Mouse (Mus musculus): ENCODE measurements around the gene Rasa3. TPM values are rescaled to one million over a fixed set of nuclear protein-coding genes. Genes with fewer than 3 reads are reported as not detected.
A peak's percentile ranks its signal among the peaks of the same experiment; 100 is the strongest.

The Rasa3 gene
- polyA plus RNA-seq, 1 experiment from 2014 or later, result 26.0 TPM

DNA sequence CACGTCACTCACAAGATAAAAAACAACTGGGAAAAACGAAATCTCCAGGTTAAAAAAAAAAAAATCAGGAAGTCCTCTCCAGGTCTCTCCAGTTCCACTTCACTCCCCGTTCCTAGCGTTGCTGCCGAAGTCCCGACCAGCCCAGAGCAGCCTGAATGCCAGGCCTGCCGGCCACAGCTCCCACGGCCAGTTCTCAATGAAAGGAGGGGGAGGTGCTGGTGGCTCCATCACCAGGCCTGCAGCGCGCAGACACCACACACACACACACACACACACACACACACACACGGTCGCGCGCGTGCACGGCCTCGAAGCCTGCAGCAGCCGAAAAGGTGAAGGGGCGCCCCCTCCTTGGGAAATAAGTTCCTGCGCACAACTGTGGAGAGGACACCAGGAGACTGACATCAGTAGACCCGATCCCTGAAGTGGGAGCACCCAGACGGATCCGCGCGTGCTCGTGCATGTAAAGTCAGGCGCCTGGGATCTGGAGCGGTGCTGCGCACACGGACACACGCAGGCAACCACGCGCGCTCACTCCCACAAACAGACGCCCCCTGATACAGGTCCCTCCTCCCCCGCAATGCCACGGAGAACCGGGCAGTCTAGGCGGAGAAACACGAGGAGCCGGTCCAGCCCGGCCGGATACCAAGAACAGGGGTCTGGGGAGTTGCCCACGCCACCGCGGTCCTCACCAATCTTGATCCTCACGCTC, 546 bp downstream of the Rasa3 start:
- H3K9me3 ChIP-seq (ENCODE audit: control insufficient read depth, low read length), result no peaks in the 10 kb centered on the region
- H3K4me3 ChIP-seq (replicated peaks; ENCODE audit: low read depth, low read length), result peak overlapping the region; percentile 76
- H3K36me3 ChIP-seq (ENCODE audit: control insufficient read depth, insufficient read depth, low read length), result no peaks in the 10 kb centered on the region
- ATAC-seq (ENCODE audit: low FRiP score, low TSS enrichment) (peak; percentile 78), DNase-seq (peak; percentile 87)
- peak overlapping the region; percentile 73 for H3K9ac ChIP-seq (replicated peaks; ENCODE audit: low read length)
- under 1% methylated on average over 47 of the region's 47 CpGs for WGBS
- peaks cover 22% of the 10 kb centered on the region; the same call in 1 of the 2 replicates for H3K4me1 ChIP-seq (ENCODE audit: control insufficient read depth, insufficient read depth, low read length)
- H3K27ac ChIP-seq (replicated peaks; ENCODE audit: low read depth, low read length), result peak overlapping the region; percentile 86
- H3K4me2 ChIP-seq (ENCODE audit: low read length), result peak overlapping the region; percentile 77
- H3K27me3 ChIP-seq (ENCODE audit: control insufficient read depth, insufficient read depth, low read length), result no peaks in the 10 kb centered on the region

DNA sequence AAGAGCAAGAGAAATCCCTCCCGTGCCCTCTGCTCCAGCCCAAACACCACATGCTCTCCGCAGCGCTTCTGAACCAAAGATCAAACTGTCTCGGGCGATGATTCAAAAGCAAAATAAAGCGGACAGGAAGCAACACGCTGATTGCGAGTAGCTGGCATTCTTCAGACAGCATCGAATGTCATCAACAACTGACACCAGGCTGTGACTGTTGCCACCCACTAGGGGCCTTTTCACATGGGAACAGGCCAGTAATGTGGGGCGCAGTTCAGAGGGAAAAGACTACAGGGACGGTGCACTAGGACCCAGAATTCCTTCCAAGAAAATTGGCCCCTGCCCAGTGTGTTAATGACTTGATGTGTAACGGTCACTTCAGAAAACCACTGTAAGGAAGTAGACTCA, 1.1 kb downstream of the Rasa3 start:
- Histone ChIP-seq H3K9me3 (ENCODE audit: control insufficient read depth, low read length) (no peaks in the 10 kb centered on the region), H3K27ac (replicated peaks; ENCODE audit: low read depth, low read length) (peak overlapping the region; percentile 86), H3K36me3 (ENCODE audit: control insufficient read depth, insufficient read depth, low read length) (no peaks in the 10 kb centered on the region), H3K4me3 (replicated peaks; ENCODE audit: low read depth, low read length) (peak overlapping the region; percentile 76), H3K4me1 (ENCODE audit: control insufficient read depth, insufficient read depth, low read length) (peaks cover 22% of the 10 kb centered on the region; the same call in 1 of the 2 replicates), H3K4me2 (ENCODE audit: low read length) (peak overlapping the region; percentile 77), H3K27me3 (ENCODE audit: control insufficient read depth, insufficient read depth, low read length) (no peaks in the 10 kb centered on the region), H3K9ac (replicated peaks; ENCODE audit: low read length) (peak overlapping the region; percentile 73)
- 0% methylated on average over 12 of the region's 12 CpGs for WGBS
- DNase-seq (peak; percentile 77), ATAC-seq (ENCODE audit: low FRiP score, low TSS enrichment) (no peak)

- H3K9ac ChIP-seq (replicated peaks; ENCODE audit: low read length), result peak overlapping the region; percentile 73; the same call in 1 of the 2 replicates
- H3K9me3 ChIP-seq (ENCODE audit: control insufficient read depth, low read length), result no peaks in the 10 kb centered on the region
- whole genome bisulfite sequencing, result 45% methylated on average over 8 of the region's 8 CpGs
- H3K27me3 ChIP-seq (ENCODE audit: control insufficient read depth, insufficient read depth, low read length), result no peaks in the 10 kb centered on the region
- DNase-seq, result peak; percentile 20
- peak overlapping the region; percentile 86; the same call in 1 of the 2 replicates for H3K27ac ChIP-seq (replicated peaks; ENCODE audit: low read depth, low read length)
- peaks cover 22% of the 10 kb centered on the region; the same call in 1 of the 2 replicates for H3K4me1 ChIP-seq (ENCODE audit: control insufficient read depth, insufficient read depth, low read length)
- no peak for ATAC-seq (ENCODE audit: low FRiP score, low TSS enrichment)
- no peaks in the 10 kb centered on the region for H3K36me3 ChIP-seq (ENCODE audit: control insufficient read depth, insufficient read depth, low read length)
- H3K4me3 ChIP-seq (replicated peaks; ENCODE audit: low read depth, low read length), result peak overlapping the region; percentile 76
- H3K4me2 ChIP-seq (ENCODE audit: low read length), result peak overlapping the region; percentile 77
Observed at GRCm38 (mm10) chr8:13675524-13675923, 1.9 kb downstream of the Rasa3 start.

DNA sequence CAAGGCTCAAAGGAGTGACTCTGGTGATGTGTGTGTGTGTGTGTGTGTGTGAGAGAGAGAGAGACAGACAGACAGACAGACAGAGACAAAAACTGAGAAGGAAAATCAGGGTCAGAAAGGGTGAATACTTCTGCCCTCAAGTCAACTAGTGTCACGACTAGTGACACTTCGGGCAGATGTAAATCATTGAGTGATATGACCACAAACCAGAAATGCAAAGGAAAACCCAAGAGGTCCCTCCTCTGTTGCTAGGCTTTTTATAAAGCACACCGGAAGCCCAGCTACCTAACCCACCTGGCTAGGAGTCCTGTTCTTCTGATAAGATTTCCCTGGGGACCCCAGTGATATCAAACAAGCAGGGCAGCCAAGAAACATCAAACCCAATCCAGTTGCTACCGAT, 2.3 kb downstream of the Rasa3 start:
- peaks cover 22% of the 10 kb centered on the region; the same call in 1 of the 2 replicates for H3K4me1 ChIP-seq (ENCODE audit: control insufficient read depth, insufficient read depth, low read length)
- DNase-seq (no peak), ATAC-seq (ENCODE audit: low FRiP score, low TSS enrichment) (no peak)
- no peaks in the 10 kb centered on the region for H3K9me3 ChIP-seq (ENCODE audit: control insufficient read depth, low read length)
- 80% methylated on average over 4 of the region's 4 CpGs for WGBS
- H3K4me3 ChIP-seq (replicated peaks; ENCODE audit: low read depth, low read length), result peak overlapping the region; percentile 76; the same call in 1 of the 2 replicates
- no peaks in the 10 kb centered on the region for H3K36me3 ChIP-seq (ENCODE audit: control insufficient read depth, insufficient read depth, low read length)
- peak overlapping the region; percentile 73; the same call in 1 of the 2 replicates for H3K9ac ChIP-seq (replicated peaks; ENCODE audit: low read length)
- H3K27ac ChIP-seq (replicated peaks; ENCODE audit: low read depth, low read length), result no peak overlapping the region
- peak overlapping the region; percentile 77 for H3K4me2 ChIP-seq (ENCODE audit: low read length)
- no peaks in the 10 kb centered on the region for H3K27me3 ChIP-seq (ENCODE audit: control insufficient read depth, insufficient read depth, low read length)

GRCm38 (mm10) chr8:13674294-13675010, 3.0 kb downstream of the Rasa3 start:
- H3K36me3 ChIP-seq (ENCODE audit: control insufficient read depth, insufficient read depth, low read length), result no peaks in the 10 kb centered on the region
- peaks cover 22% of the 10 kb centered on the region; the same call in 1 of the 2 replicates for H3K4me1 ChIP-seq (ENCODE audit: control insufficient read depth, insufficient read depth, low read length)
- H3K9ac ChIP-seq (replicated peaks; ENCODE audit: low read length), result no peak overlapping the region
- H3K27me3 ChIP-seq (ENCODE audit: control insufficient read depth, insufficient read depth, low read length), result no peaks in the 10 kb centered on the region
- H3K4me2 ChIP-seq (ENCODE audit: low read length), result peak overlapping the region; percentile 77
- 73% methylated on average over 12 of the region's 12 CpGs for WGBS
- no peak overlapping the region for H3K4me3 ChIP-seq (replicated peaks; ENCODE audit: low read depth, low read length)
- DNase-seq, result no peak
- H3K9me3 ChIP-seq (ENCODE audit: control insufficient read depth, low read length), result no peaks in the 10 kb centered on the region
- ATAC-seq (ENCODE audit: low FRiP score, low TSS enrichment), result no peak
- no peak overlapping the region for H3K27ac ChIP-seq (replicated peaks; ENCODE audit: low read depth, low read length)

- H3K4me3 ChIP-seq (replicated peaks; ENCODE audit: low read depth, low read length), result no peak overlapping the region
- H3K36me3 ChIP-seq (ENCODE audit: control insufficient read depth, insufficient read depth, low read length), result no peaks in the 10 kb centered on the region
- no peak overlapping the region for H3K27ac ChIP-seq (replicated peaks; ENCODE audit: low read depth, low read length)
- no peaks in the 10 kb centered on the region for H3K9me3 ChIP-seq (ENCODE audit: control insufficient read depth, low read length)
- peaks cover 22% of the 10 kb centered on the region; the same call in 1 of the 2 replicates for H3K4me1 ChIP-seq (ENCODE audit: control insufficient read depth, insufficient read depth, low read length)
- no peaks in the 10 kb centered on the region for H3K27me3 ChIP-seq (ENCODE audit: control insufficient read depth, insufficient read depth, low read length)
- no peak for ATAC-seq (ENCODE audit: low FRiP score, low TSS enrichment)
- no peak overlapping the region for H3K4me2 ChIP-seq (ENCODE audit: low read length)
- DNase-seq, result no peak
- WGBS, result 67% methylated on average over 4 of the region's 4 CpGs
- H3K9ac ChIP-seq (replicated peaks; ENCODE audit: low read length), result no peak overlapping the region
Observed at GRCm38 (mm10) chr8:13673215-13673614, 4.2 kb downstream of the Rasa3 start.

- Histone ChIP-seq H3K9ac (replicated peaks; ENCODE audit: low read length) (no peak overlapping the region), H3K4me3 (replicated peaks; ENCODE audit: low read depth, low read length) (no peak overlapping the region), H3K4me1 (ENCODE audit: control insufficient read depth, insufficient read depth, low read length) (peaks cover 22% of the 10 kb centered on the region; the same call in 1 of the 2 replicates), H3K9me3 (ENCODE audit: control insufficient read depth, low read length) (no peaks in the 10 kb centered on the region), H3K4me2 (ENCODE audit: low read length) (no peak overlapping the region), H3K36me3 (ENCODE audit: control insufficient read depth, insufficient read depth, low read length) (no peaks in the 10 kb centered on the region), H3K27ac (replicated peaks; ENCODE audit: low read depth, low read length) (no peak overlapping the region), H3K27me3 (ENCODE audit: control insufficient read depth, insufficient read depth, low read length) (no peaks in the 10 kb centered on the region)
- WGBS, result 91% methylated on average over 10 of the region's 10 CpGs
- DNase-seq, result no peak
- no peak for ATAC-seq (ENCODE audit: low FRiP score, low TSS enrichment)
Observed at GRCm38 (mm10) chr8:13671246-13672003, 6.0 kb downstream of the Rasa3 start.

GRCm38 (mm10) chr8:13670011-13670471, 7.4 kb downstream of the Rasa3 start:
- Histone ChIP-seq H3K27me3 (ENCODE audit: control insufficient read depth, insufficient read depth, low read length) (no peaks in the 10 kb centered on the region), H3K9ac (replicated peaks; ENCODE audit: low read length) (no peak overlapping the region), H3K36me3 (ENCODE audit: control insufficient read depth, insufficient read depth, low read length) (no peaks in the 10 kb centered on the region), H3K4me2 (ENCODE audit: low read length) (no peak overlapping the region), H3K4me3 (replicated peaks; ENCODE audit: low read depth, low read length) (no peak overlapping the region), H3K27ac (replicated peaks; ENCODE audit: low read depth, low read length) (no peak overlapping the region), H3K4me1 (ENCODE audit: control insufficient read depth, insufficient read depth, low read length) (peaks cover 14% of the 10 kb centered on the region; the same call in 1 of the 2 replicates), H3K9me3 (ENCODE audit: control insufficient read depth, low read length) (no peaks in the 10 kb centered on the region)
- 88% methylated on average over 17 of the region's 17 CpGs for WGBS
- ATAC-seq (ENCODE audit: low FRiP score, low TSS enrichment) (no peak), DNase-seq (no peak)

All from midbrain, embryonic 14.5 days (tissue).